Mouse (Mus musculus): ENCODE results near the gene Gm10803.

GRCm38 (mm10) chr2:93585821-93586220 is 25.5 kb downstream of the Gm10803 start:
- TF ChIP-seq POLR2A (IDR thresholded peaks at IDR 0.05; ENCODE audit: low read depth, low read length) (no peak), CTCF (conservative IDR thresholded peaks at IDR 0.05; ENCODE audit: insufficient read depth, insufficient read length, low read depth, low read length) (no peak)
